Mouse (Mus musculus) heart, adult 2 months (tissue): ENCODE data around the gene Gas1.

ENCODE experiments used
- CTCF ChIP-seq: fragments of 200-600 bp; IDR thresholded peaks from 2 replicates; pipeline ENCODE4 v1.8.1; 2022; ENCODE audit warnings: antibody characterized with exemption, mild to moderate bottlenecking, moderate library complexity
- POLR2A ChIP-seq: fragments of 200-500 bp; IDR thresholded peaks from 2 replicates; pipeline ENCODE4 v1.6.1; 2011; ENCODE audit warnings: mild to moderate bottlenecking, low read depth, low read length, control low read depth; ENCODE audit not compliant: insufficient read depth

- TF ChIP-seq CTCF (no peak), POLR2A (no peak)
Observed at GRCm38 (mm10) chr13:60172366-60173017, 4.7 kb downstream of the Gas1 start.
